Mouse (Mus musculus) thymus, postnatal 0 days (tissue): ENCODE measurements around the gene Lpar6. TPM values are rescaled to one million over a fixed set of nuclear protein-coding genes. Genes with fewer than 3 reads are reported as not detected.

ENCODE experiments used
- DNase-seq: peaks from one replicate; pipeline ENCODE4 v3.0.0-alpha.2; 2015; ENCODE audit warnings: low spot score
- microRNA counts: library from miRNA; unstranded; fragments of <30 nt; microRNA quantifications from one replicate; lab custom pipeline; 2015
- microRNA-seq: library from miRNA; unstranded; fragments of <30 nt; microRNA quantifications from one replicate; pipeline ENCODE4, GENCODE M21; 2016; ENCODE audit warnings: borderline number of aligned reads
- polyA plus RNA-seq: library from polyadenylated mRNA; unstranded; fragments of >200 nt; fragmentation: Nextera tagmentation; extraction: Ambion mirVana; gene quantifications from 2 replicates; pipeline ENCODE4 v1.2.1, GENCODE M21; 2015

The Lpar6 gene
- polyA plus RNA-seq, 1 experiment from 2014 or later, result 60.6 TPM

DNA sequence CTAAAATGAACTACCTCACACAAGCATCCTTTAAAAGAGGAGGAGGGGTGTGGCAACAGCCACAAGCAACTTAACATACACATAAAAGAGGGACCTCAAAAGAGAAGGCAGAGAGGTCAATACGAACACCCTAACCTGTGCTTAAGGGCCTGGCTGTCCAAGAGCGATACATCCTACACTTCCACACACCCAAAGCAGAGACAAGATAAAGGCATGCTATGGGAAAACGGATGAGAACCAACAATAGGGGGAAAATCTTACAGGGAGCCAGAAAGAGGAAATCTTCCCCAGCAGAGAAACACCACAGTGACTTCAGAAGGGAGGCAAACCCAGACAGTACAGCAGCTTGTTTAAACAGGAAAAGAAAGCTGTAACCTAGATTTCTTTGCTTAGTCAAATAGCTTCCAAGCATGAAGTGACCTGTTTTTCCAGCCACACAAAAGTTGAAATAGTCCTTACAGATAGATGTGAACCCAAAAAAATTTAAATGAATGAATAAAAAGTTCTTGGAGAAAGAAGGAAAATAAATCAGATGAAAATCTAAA lies 17.8 kb downstream of the Lpar6 start:
- peak; percentile 56 for DNase-seq

DNA sequence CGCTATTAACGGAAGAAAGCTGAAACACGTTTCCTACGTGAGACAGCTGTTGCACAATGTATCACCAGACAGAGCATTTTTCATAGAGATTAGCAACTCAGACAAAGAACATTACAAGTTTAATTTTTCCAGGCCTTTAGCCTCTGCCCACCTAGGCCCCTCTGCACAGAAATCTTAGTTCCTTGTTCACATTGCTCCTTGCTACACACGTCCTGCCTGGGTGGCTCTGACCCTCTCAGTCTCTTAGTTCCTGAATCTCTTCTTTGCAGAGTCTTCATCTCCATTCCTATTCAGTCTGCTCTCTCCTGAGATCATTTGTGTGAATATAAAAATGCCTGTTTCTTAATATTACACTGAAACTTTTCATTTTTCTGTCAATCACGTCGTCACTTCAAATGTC lies 19.7 kb downstream of the Lpar6 start:
- DNase-seq, result no peak

DNA sequence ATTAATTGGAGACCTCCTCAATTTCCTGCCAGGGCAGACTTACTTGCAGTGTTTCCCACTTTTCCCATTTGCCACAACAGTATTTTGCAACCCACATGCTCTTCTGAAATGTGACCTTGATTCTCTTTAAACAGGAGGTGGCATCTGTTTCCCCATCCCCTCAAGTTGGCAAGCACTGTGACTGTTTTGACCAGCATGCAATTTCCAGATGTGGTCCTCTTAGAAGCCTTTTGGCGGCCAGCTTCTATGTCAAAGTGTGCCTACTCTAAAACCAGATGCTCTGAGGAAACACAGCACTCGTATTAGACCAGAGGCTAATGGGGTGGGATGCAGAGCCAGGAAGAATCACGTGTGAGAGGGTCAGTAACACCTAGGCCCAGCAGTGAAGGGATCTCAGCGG lies 20.5 kb downstream of the Lpar6 start:
- DNase-seq, result no peak

DNA sequence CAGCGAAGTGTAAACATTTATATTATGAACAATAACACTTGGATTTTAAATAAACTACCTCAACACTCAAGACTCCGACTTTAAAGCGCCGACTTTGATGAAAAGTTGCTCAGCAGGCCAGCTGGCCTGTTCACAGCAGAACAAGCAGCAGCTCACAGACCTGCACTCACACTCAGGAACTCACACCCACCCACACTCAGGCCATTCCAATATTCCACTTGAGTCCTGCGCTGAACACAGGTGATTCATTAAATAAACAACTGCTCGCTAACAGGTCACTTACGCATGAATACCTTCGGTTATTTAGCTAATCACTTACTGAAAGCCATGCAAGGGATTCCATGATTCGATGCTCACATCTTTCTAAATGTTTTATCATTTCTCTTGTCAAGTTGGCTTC lies 24.5 kb downstream of the Lpar6 start:
- DNase-seq, result no peak

- DNase-seq, result peak; percentile 32
These were observed 28.5 kb downstream of the Lpar6 start for GRCm38 (mm10) chr14:73266166-73266565.

DNA sequence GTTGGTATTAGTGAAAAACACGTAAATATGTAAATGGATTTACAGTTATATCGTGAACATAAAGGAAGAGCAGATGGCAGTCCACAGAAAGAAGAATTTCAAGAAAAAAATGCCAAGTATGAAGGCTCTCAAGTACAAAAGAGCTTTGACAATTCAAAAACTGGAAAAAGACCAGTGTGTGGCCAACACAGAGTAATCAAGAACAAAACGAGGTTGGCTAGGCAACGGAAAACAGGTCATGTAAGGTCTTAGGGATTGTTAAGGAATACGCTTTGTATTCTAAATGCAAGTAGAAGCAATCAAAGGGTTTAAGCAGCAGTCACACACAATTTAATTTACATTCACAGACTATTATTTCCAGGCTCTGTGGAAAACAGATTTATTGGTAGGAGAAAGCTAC lies 34.1 kb downstream of the Lpar6 start:
- no peak for DNase-seq

DNA sequence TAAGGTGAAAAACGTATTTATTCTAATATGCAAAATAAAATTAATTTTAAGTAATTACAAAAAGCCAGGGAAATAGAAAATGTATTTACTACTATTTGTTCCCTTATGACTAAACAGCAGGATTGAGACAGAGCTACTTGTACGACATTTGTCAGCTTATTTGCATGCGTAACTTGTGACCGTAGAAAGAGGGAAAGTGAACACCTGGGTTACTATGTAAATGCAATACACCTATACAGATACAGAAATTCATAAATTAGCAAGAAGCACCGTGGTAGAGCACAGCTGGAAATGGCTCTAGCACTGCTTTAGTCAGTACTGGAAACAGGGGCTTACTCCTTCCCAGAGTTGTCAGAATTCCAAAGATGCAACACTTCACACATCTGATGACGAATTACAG lies 41.4 kb downstream of the Lpar6 start:
- no peak for DNase-seq

GRCm38 (mm10) chr14:73280996-73281395 lies 43.3 kb downstream of the Lpar6 start:
- no peak for DNase-seq

- DNase-seq, result peak; percentile 21
These were observed 52.2 kb downstream of the Lpar6 start for GRCm38 (mm10) chr14:73289915-73290314.

DNA sequence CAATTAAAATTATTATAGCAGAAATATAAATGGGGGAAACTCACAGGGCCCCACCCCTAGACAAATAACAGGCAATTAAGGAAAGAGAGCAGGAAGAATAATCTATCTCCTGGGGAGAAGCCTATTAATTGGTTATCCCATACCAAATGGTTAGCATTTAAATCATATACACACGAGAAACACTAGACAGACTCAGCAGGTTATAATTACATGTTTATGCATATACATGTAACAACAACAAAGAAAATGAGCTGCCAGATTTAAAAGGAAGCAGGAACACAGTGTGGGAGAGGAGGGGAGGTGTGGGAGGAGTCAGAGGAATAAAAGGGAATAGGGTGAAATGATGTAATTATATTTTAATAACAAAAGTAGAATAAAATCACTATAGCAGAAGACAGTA lies 54.7 kb downstream of the Lpar6 start:
- DNase-seq, result no peak

MicroRNAs encoded within 50 kb of the gene (microRNA counts, 519-probe panel; counts per million panel counts)
- microRNA mmu-miR-687 (lab: Ali Mortazavi, UCI), result 473 counts per million, percentile 71 among the panel's probes with 10 or more counts

Small RNAs within 50 kb of the gene (microRNA-seq; reads per million reads assigned to microRNA genes)
- not detected for gene Mir687

Other genes starting within 250 kb of the Lpar6 start
- 13.4 and 16.4 TPM in 2 replicates for gene Cysltr2, start 188.8 kb upstream of the Lpar6 start, polyA plus RNA-seq
- gene Rcbtb2, start 114.9 kb upstream of the Lpar6 start, polyA plus RNA-seq, result 281 and 293 TPM in 2 replicates
- 51.7 and 54.3 TPM in 2 replicates for gene Rb1, start 87.9 kb downstream of the Lpar6 start, polyA plus RNA-seq
- 1,456 and 1,514 TPM in 2 replicates for gene Itm2b, start 147.4 kb downstream of the Lpar6 start, polyA plus RNA-seq